Mouse (Mus musculus): Measurements from ENCODE around the gene Mecom. TPM values are rescaled to one million over a fixed set of nuclear protein-coding genes. Genes with fewer than 3 reads are reported as not detected.

Mecom gene
- polyA plus RNA-seq, 1 experiment, result not detected

GRCm38 (mm10) chr3:29981259-29981910 lies 566.4 kb downstream of the Mecom start:
- TF ChIP-seq GATA1 (IDR thresholded peaks at IDR 0.05; ENCODE audit: low read length), result no peak

GRCm38 (mm10) chr3:29980531-29980930 lies 567.3 kb downstream of the Mecom start:
- TF ChIP-seq GATA1 (IDR thresholded peaks at IDR 0.05; ENCODE audit: low read length), result no peak

- no peak for TF ChIP-seq GATA1 (IDR thresholded peaks at IDR 0.05; ENCODE audit: low read length)
These were observed 571.2 kb downstream of the Mecom start for GRCm38 (mm10) chr3:29976580-29976979.

- no peak for TF ChIP-seq GATA1 (IDR thresholded peaks at IDR 0.05; ENCODE audit: low read length)
These were observed 579.3 kb downstream of the Mecom start for GRCm38 (mm10) chr3:29968433-29968949.

- no peak for TF ChIP-seq GATA1 (IDR thresholded peaks at IDR 0.05; ENCODE audit: low read length)
These were observed 583.9 kb downstream of the Mecom start for GRCm38 (mm10) chr3:29963953-29964352.

GRCm38 (mm10) chr3:29963447-29963846 lies 584.4 kb downstream of the Mecom start:
- TF ChIP-seq GATA1 (IDR thresholded peaks at IDR 0.05; ENCODE audit: low read length), result no peak

- TF ChIP-seq GATA1 (IDR thresholded peaks at IDR 0.05; ENCODE audit: low read length), result no peak
These were observed 588.8 kb downstream of the Mecom start for GRCm38 (mm10) chr3:29959051-29959450.

GRCm38 (mm10) chr3:29957365-29958236 lies 590.2 kb downstream of the Mecom start:
- no peak for TF ChIP-seq GATA1 (IDR thresholded peaks at IDR 0.05; ENCODE audit: low read length)

- no peak for TF ChIP-seq GATA1 (IDR thresholded peaks at IDR 0.05; ENCODE audit: low read length)
These were observed 594.5 kb downstream of the Mecom start for GRCm38 (mm10) chr3:29953269-29953668.

GRCm38 (mm10) chr3:29950853-29951252 lies 597.0 kb downstream of the Mecom start:
- no peak for TF ChIP-seq GATA1 (IDR thresholded peaks at IDR 0.05; ENCODE audit: low read length)

- no peak for TF ChIP-seq GATA1 (IDR thresholded peaks at IDR 0.05; ENCODE audit: low read length)
These were observed 644.1 kb downstream of the Mecom start for GRCm38 (mm10) chr3:29903596-29904308.

Other genes with a start within 250 kb of the Mecom start
- gene Actrt3, start 51.9 kb upstream of the Mecom start, polyA plus RNA-seq (2012), result not detected in 2 replicates
- 0.48 and 0.67 TPM in 2 replicates for gene Mynn, start 54.1 kb upstream of the Mecom start, polyA plus RNA-seq (2012)
- gene Lrriq4, start 96.5 kb upstream of the Mecom start, polyA plus RNA-seq (2012), result not detected in 2 replicates
- gene Lrrc34, start 99.9 kb upstream of the Mecom start, polyA plus RNA-seq (2012), result not detected in 2 replicates
- gene Lrrc31, start 151.8 kb upstream of the Mecom start, polyA plus RNA-seq (2012), result not detected in 2 replicates
- 0.02 TPM in 1 of 2 replicates, not detected in the other for gene Samd7, start 198.3 kb upstream of the Mecom start, polyA plus RNA-seq (2012)
- 15.9 and 20.3 TPM in 2 replicates for gene Sec62, start 244.9 kb upstream of the Mecom start, polyA plus RNA-seq (2012)